Mouse (Mus musculus) neural tube, embryonic 14.5 days (tissue): ENCODE measurements at regions not wholly inside any gene's neighbourhood (a gene's known extent, or its start where the extent isn't known, plus 50 kb on each side); places are given as distances from the start of the nearest gene placed in this dataset.

Source experiments
- ATAC-seq: fragments of 200-750 bp; cut with Nextera tagmentation; 2 replicates; pipeline ENCODE4 v1.8.0; 2017; ENCODE audit warnings: low read depth, mild to moderate bottlenecking, moderate TSS enrichment, moderate library complexity
- H3K27ac ChIP-seq: fragments of 300-500 bp; sonication (generic); 2 replicates; pipeline ENCODE4 v1.5.1; 2014; ENCODE audit warnings: low read depth, mild to moderate bottlenecking, control low read depth, low read length, moderate library complexity, mixed read lengths
- H3K27me3 ChIP-seq: fragments of 300-500 bp; sonication (generic); 2 replicates; pipeline ENCODE4 v1.6.1; 2014; ENCODE audit warnings: low read length; ENCODE audit not compliant: control insufficient read depth, insufficient read depth
- H3K36me3 ChIP-seq: fragments of 300-500 bp; sonication (generic); 2 replicates; pipeline ENCODE4 v1.6.1; 2014; ENCODE audit warnings: low read length, mixed read lengths; ENCODE audit not compliant: control insufficient read depth, insufficient read depth
- H3K4me1 ChIP-seq: fragments of 300-500 bp; sonication (generic); 2 replicates; pipeline ENCODE4 v1.6.1; 2014; ENCODE audit warnings: low read length; ENCODE audit not compliant: control insufficient read depth, insufficient read depth
- H3K4me2 ChIP-seq: fragments of 300-500 bp; sonication (generic); 2 replicates; pipeline ENCODE4 v1.6.1; 2014; ENCODE audit warnings: mild to moderate bottlenecking, low read depth, low read length, control low read depth
- H3K4me3 ChIP-seq: fragments of 300-500 bp; sonication (generic); 2 replicates; pipeline ENCODE4 v1.5.1; 2014; ENCODE audit warnings: low read depth, low read length, control low read depth, mixed read lengths
- H3K9ac ChIP-seq: fragments of 300-500 bp; sonication (generic); replicated peaks from 2 replicates; pipeline ENCODE4 v1.6.1; 2014; ENCODE audit warnings: low read depth, mild to moderate bottlenecking, control low read depth, low read length, mixed read lengths
- H3K9me3 ChIP-seq: fragments of 300-500 bp; sonication (generic); 2 replicates; pipeline ENCODE4 v1.6.1; 2016; ENCODE audit warnings: low read length; ENCODE audit not compliant: control insufficient read depth
- WGBS: fragments of 180-500 bp; shearing (Covaris S2); extraction: QIAGEN DNeasy Blood & Tissue Kit; methylation state at CpG from one replicate; pipeline ENCODE4 v1.1.7; 2014; 5-methylcytosine and 5-hydroxymethylcytosine counted together

- Histone ChIP-seq H3K4me3 (no peak overlapping the region), H3K9ac (no peak overlapping the region), H3K27ac (no peak overlapping the region), H3K36me3 (no peaks in the 10 kb centered on the region), H3K4me1 (no peaks in the 10 kb centered on the region), H3K27me3 (no peaks in the 10 kb centered on the region), H3K9me3 (no peaks in the 10 kb centered on the region), H3K4me2 (no peak overlapping the region)
- WGBS, result 87% methylated on average over 9 of the region's 9 CpGs
- no peak for ATAC-seq
These were observed 52.2 kb downstream of the Rhob start for GRCm38 (mm10) chr12:8447612-8448011.

GRCm38 (mm10) chr12:8447025-8447424, 52.8 kb downstream of the Rhob start:
- Histone ChIP-seq H3K4me2 (no peak overlapping the region), H3K9me3 (no peaks in the 10 kb centered on the region), H3K36me3 (no peaks in the 10 kb centered on the region), H3K4me1 (no peaks in the 10 kb centered on the region), H3K9ac (no peak overlapping the region), H3K27ac (no peak overlapping the region), H3K27me3 (no peaks in the 10 kb centered on the region), H3K4me3 (no peak overlapping the region)
- 14% methylated on average over 7 of the region's 7 CpGs for WGBS
- ATAC-seq, result no peak

- Histone ChIP-seq H3K4me3 (no peak overlapping the region), H3K4me2 (no peak overlapping the region), H3K27ac (no peak overlapping the region), H3K27me3 (no peaks in the 10 kb centered on the region), H3K4me1 (no peaks in the 10 kb centered on the region), H3K36me3 (no peaks in the 10 kb centered on the region), H3K9ac (no peak overlapping the region), H3K9me3 (no peaks in the 10 kb centered on the region)
- no peak for ATAC-seq
- 87% methylated on average over 13 of the region's 13 CpGs for whole genome bisulfite sequencing
These were observed 54.6 kb downstream of the Rhob start for GRCm38 (mm10) chr12:8444975-8445853.

- 71% methylated on average over 4 of the region's 4 CpGs for WGBS
- Histone ChIP-seq H3K9me3 (no peaks in the 10 kb centered on the region), H3K4me2 (no peak overlapping the region)
These were observed 55.8 kb downstream of the Rhob start for GRCm38 (mm10) chr12:8443917-8444453.

GRCm38 (mm10) chr12:8443253-8443661, 56.6 kb downstream of the Rhob start:
- H3K4me3 ChIP-seq, result no peak overlapping the region
- ATAC-seq, result no peak
- no peaks in the 10 kb centered on the region for H3K27me3 ChIP-seq
- no peaks in the 10 kb centered on the region for H3K4me1 ChIP-seq
- no peak overlapping the region for H3K4me2 ChIP-seq
- no peaks in the 10 kb centered on the region for H3K9me3 ChIP-seq
- no peak overlapping the region for H3K9ac ChIP-seq
- H3K27ac ChIP-seq, result no peak overlapping the region
- no peaks in the 10 kb centered on the region for H3K36me3 ChIP-seq
- WGBS, result 83% methylated on average over 4 of the region's 4 CpGs

More at GRCm38 (mm10) chr12:8443917-8444453, 55.8 kb downstream of the Rhob start:
- ATAC-seq, result no peak
- Histone ChIP-seq H3K27me3 (no peaks in the 10 kb centered on the region), H3K36me3 (no peaks in the 10 kb centered on the region), H3K4me1 (no peaks in the 10 kb centered on the region), H3K4me3 (no peak overlapping the region), H3K27ac (no peak overlapping the region), H3K9ac (no peak overlapping the region)

GRCm38 (mm10) chr12:8441275-8441674, 58.5 kb downstream of the Rhob start:
- Histone ChIP-seq H3K36me3 (no peaks in the 10 kb centered on the region), H3K4me3 (no peak overlapping the region), H3K27ac (no peak overlapping the region), H3K9ac (no peak overlapping the region), H3K9me3 (no peaks in the 10 kb centered on the region), H3K4me2 (no peak overlapping the region), H3K4me1 (no peaks in the 10 kb centered on the region), H3K27me3 (no peaks in the 10 kb centered on the region)
- no peak for ATAC-seq
- WGBS, result 93% methylated on average over 4 of the region's 4 CpGs

- no peaks in the 10 kb centered on the region for H3K9me3 ChIP-seq
- H3K4me3 ChIP-seq, result no peak overlapping the region
- H3K9ac ChIP-seq, result no peak overlapping the region
- H3K4me1 ChIP-seq, result no peaks in the 10 kb centered on the region
- no peaks in the 10 kb centered on the region for H3K27me3 ChIP-seq
- no peaks in the 10 kb centered on the region for H3K36me3 ChIP-seq
- no peak for ATAC-seq
- WGBS, result 87% methylated on average over 3 of the region's 3 CpGs
- no peak overlapping the region for H3K27ac ChIP-seq
- no peak overlapping the region for H3K4me2 ChIP-seq
These were observed 59.4 kb downstream of the Rhob start for GRCm38 (mm10) chr12:8440373-8440772.

GRCm38 (mm10) chr12:8439957-8440356, 59.9 kb downstream of the Rhob start:
- H3K36me3 ChIP-seq, result no peaks in the 10 kb centered on the region
- no peak overlapping the region for H3K4me2 ChIP-seq
- H3K27ac ChIP-seq, result no peak overlapping the region
- H3K9me3 ChIP-seq, result no peaks in the 10 kb centered on the region
- H3K27me3 ChIP-seq, result no peaks in the 10 kb centered on the region
- no peak overlapping the region for H3K4me3 ChIP-seq
- H3K4me1 ChIP-seq, result no peaks in the 10 kb centered on the region
- ATAC-seq, result no peak
- H3K9ac ChIP-seq, result no peak overlapping the region
- 77% methylated on average over 3 of the region's 3 CpGs for WGBS

- Histone ChIP-seq H3K27ac (no peak overlapping the region), H3K9me3 (no peaks in the 10 kb centered on the region), H3K27me3 (no peaks in the 10 kb centered on the region), H3K36me3 (no peaks in the 10 kb centered on the region), H3K9ac (no peak overlapping the region), H3K4me3 (no peak overlapping the region), H3K4me1 (no peaks in the 10 kb centered on the region), H3K4me2 (no peak overlapping the region)
- WGBS, result 80% methylated on average over 4 of the region's 4 CpGs
- no peak for ATAC-seq
These were observed 60.3 kb downstream of the Rhob start for GRCm38 (mm10) chr12:8439486-8439885.
